Mouse (Mus musculus) heart, adult 11 months (tissue): ENCODE data around the gene Rfc4.
"Not testable (repeated sequence)": the region's sequence is repeated elsewhere in the genome, so short reads cannot be mapped to it uniquely, and the experiment has no call there.

Experiments used
- DNase-seq: peaks from one replicate; pipeline ENCODE4 v3.0.0; 2022

Rfc4 gene

GRCm38 (mm10) chr16:23100613-23101012 is 26.9 kb downstream of the Rfc4 start:
- DNase-seq = peak; percentile 81

GRCm38 (mm10) chr16:23100099-23100575 is 27.4 kb downstream of the Rfc4 start:
- DNase-seq = peak; percentile 88

GRCm38 (mm10) chr16:23099632-23100031 is 27.9 kb downstream of the Rfc4 start:
- DNase-seq = no peak

GRCm38 (mm10) chr16:23098105-23098452 is 29.5 kb downstream of the Rfc4 start:
- DNase-seq = peak; percentile 41

GRCm38 (mm10) chr16:23097290-23098104 is 30.0 kb downstream of the Rfc4 start:
- peak; percentile 55 for DNase-seq

GRCm38 (mm10) chr16:23096886-23097285 is 30.7 kb downstream of the Rfc4 start:
- peak; percentile 71 for DNase-seq

GRCm38 (mm10) chr16:23095581-23095980 is 32.0 kb downstream of the Rfc4 start:
- not testable (repeated sequence) for DNase-seq

- DNase-seq = peak; percentile 85
Measured at GRCm38 (mm10) chr16:23094136-23094535, 33.4 kb downstream of the Rfc4 start.

- DNase-seq = peak; percentile 58
Measured at GRCm38 (mm10) chr16:23093321-23093953, 34.1 kb downstream of the Rfc4 start.

- not testable (repeated sequence) for DNase-seq
Measured at GRCm38 (mm10) chr16:23091345-23091744, 36.2 kb downstream of the Rfc4 start.

- DNase-seq = peak; percentile 13
Measured at GRCm38 (mm10) chr16:23088491-23088890, 39.0 kb downstream of the Rfc4 start.

- DNase-seq = peak; percentile 66
Measured at GRCm38 (mm10) chr16:23087712-23088111, 39.8 kb downstream of the Rfc4 start.

- DNase-seq = not testable (repeated sequence)
Measured at GRCm38 (mm10) chr16:23087159-23087558, 40.4 kb downstream of the Rfc4 start.

GRCm38 (mm10) chr16:23077516-23077915 is 50.0 kb downstream of the Rfc4 start:
- DNase-seq = not testable (repeated sequence)
